Mouse (Mus musculus) gastrocnemius, postnatal 25 days (tissue): ENCODE measurements around the gene Ifrd2. TPM values are rescaled to one million over a fixed set of nuclear protein-coding genes. Genes with fewer than 3 reads are reported as not detected.
"Not testable (repeated sequence)": the region's sequence is repeated elsewhere in the genome, so short reads cannot be mapped to it uniquely, and the experiment has no call there.

Experiments
- DNase-seq: peaks from one replicate; pipeline ENCODE4 v3.0.0; 2022
- total RNA-seq, 2 experiments: library from RNA; stranded (reverse); gene quantifications; 1 replicate in 1 of 2; 2 replicates in 1 of 2; pipeline ENCODE4 v1.2.3; 2021

Gene Ifrd2
- total RNA-seq, 2 experiments from 2014 or later = 44.2 to 45.3 TPM

DNA sequence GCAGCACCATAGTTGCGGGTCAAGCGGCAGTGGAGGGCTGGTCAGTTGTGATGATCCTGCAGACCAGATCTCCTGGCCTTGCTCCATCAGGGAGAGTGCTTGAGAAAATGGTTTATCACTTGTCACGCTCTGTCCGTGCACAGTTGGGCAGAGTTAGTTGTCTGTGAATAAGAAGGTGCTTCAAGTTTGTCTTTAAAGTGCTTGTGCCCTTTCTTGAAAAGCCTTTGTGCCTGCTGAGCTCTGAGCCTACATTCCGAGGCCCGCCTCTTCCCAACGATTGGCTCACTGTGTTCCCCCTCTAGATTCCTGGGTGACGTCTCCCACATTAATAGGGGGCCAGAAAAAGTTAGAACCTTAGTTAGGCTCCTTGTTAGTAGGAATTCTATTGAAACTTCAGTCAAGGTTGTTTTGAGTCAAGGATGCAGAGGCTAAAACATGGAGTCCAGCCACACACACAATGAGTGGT, 35.5 kb upstream of the Ifrd2 start:
- DNase-seq = no peak

GRCm38 (mm10) chr9:107552690-107553393, 34.6 kb upstream of the Ifrd2 start:
- no peak for DNase-seq

GRCm38 (mm10) chr9:107553541-107554318, 33.7 kb upstream of the Ifrd2 start:
- no peak for DNase-seq

GRCm38 (mm10) chr9:107554319-107554825, 33.1 kb upstream of the Ifrd2 start:
- DNase-seq = peak; percentile 96

GRCm38 (mm10) chr9:107555031-107555457, 32.4 kb upstream of the Ifrd2 start:
- DNase-seq = peak; percentile 74

- DNase-seq = no peak
These were observed 31.7 kb upstream of the Ifrd2 start for GRCm38 (mm10) chr9:107555701-107556100.

DNA sequence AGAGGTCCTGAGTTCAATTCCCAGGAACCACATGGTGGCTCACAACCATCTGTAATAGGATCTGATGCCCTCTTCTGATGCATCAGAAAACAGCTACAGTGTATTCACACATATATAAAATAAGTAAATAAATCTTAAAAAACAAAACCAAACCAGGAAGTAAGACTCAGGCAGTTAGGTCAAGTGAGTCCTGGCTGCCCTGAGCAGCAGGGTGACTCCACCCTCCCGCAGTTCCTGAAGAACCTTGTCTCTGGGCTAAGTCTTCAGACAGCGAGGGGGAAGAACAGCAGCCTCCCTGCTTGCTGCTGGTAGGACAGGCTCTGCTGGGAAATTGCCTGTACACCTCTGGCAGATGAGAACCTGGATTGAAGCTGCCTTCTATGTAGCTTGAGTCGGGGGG, 31.1 kb upstream of the Ifrd2 start:
- no peak for DNase-seq

DNA sequence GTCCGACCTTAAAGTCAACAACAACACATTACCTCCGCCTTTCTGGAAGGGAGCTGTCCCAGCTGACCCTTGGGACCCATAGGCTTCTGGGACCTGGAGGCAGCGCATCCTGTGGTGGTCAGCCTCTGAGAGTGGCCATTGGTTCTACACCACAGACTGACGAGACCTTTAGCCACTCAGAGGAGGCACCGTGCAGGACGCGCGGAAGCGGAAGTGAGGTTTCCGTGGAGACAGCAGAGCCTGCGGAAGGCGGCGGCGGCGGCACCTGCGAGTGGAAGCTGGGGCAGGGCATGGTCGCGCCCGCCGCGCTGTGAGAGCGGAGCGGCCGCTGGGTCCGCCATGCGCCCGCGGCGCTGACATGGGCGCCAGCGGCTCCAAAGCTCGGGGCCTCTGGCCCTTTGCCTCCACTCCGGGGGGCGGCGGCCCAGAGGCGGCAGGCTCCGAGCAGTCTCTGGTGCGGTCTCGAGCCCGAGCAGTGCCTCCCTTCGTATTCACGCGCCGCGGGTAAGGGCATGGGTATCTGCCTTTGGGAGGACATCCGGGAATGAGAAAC, 24.3 kb upstream of the Ifrd2 start, which contains the start of gene Tusc2:
Tusc2 (plus strand) TSS at position 227 of the 553 bp plus-strand sequence.
- peak; percentile 95 for DNase-seq

GRCm38 (mm10) chr9:107565556-107565955, 21.9 kb upstream of the Ifrd2 start:
- DNase-seq = not testable (repeated sequence)

- no peak for DNase-seq
These were observed 21.3 kb upstream of the Ifrd2 start for GRCm38 (mm10) chr9:107566041-107566709.

GRCm38 (mm10) chr9:107566855-107567254, 20.6 kb upstream of the Ifrd2 start:
- peak; percentile 62 for DNase-seq

- no peak for DNase-seq
These were observed 19.6 kb upstream of the Ifrd2 start, which contains the start of gene Hyal2 for GRCm38 (mm10) chr9:107567702-107568319. Gene Hyal2 (plus strand): TSS chr9:107567945.

GRCm38 (mm10) chr9:107568331-107569261, 18.8 kb upstream of the Ifrd2 start:
- peak; percentile 84 for DNase-seq

GRCm38 (mm10) chr9:107569270-107569669, 18.2 kb upstream of the Ifrd2 start:
- no peak for DNase-seq

DNA sequence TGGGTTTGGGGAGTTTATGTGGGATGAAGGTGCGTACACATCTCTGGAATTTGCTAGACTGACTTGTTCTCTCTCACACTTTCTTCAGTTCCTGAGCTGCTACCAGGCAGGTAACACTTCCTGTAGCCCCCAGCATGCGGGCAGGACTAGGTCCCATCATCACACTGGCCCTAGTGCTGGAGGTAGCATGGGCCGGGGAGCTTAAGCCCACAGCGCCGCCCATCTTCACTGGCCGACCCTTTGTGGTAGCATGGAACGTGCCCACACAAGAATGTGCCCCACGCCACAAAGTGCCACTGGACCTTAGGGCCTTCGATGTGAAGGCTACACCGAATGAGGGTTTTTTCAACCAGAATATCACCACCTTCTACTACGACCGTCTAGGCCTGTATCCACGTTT, 17.4 kb upstream of the Ifrd2 start:
- no peak for DNase-seq

DNA sequence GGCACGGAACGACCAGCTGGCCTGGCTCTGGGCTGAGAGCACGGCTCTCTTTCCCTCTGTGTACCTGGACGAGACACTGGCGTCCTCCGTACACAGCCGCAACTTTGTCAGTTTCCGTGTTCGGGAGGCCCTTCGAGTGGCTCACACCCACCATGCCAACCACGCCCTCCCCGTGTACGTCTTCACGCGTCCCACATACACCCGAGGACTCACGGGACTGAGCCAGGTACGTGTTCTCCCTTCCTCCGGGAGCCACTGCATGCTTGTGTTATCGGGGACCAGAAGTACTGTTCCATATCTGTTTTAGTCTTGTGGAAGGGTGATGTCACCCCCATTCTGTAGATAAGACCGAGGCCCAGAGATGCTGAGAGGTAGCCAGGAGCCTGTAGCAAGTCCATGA, 16.6 kb upstream of the Ifrd2 start:
- no peak for DNase-seq

- DNase-seq = no peak
These were observed 15.7 kb upstream of the Ifrd2 start for GRCm38 (mm10) chr9:107571534-107572326.

DNA sequence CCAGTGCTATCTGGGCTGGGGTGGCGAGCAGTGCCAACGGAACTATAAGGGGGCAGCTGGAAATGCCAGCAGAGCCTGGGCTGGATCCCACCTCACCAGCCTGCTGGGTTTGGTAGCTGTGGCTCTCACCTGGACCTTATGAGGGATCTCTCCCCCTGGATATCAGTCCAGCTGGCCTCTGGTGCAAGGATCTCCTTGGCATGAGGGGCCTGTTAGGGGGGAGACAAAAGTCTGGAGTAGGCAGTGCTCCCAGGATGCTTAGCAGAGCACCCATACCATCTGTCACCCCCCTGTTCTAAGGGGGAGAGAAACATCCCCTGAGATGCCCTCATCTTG, 15.1 kb upstream of the Ifrd2 start:
- no peak for DNase-seq

GRCm38 (mm10) chr9:107573774-107574173, 13.7 kb upstream of the Ifrd2 start:
- not testable (repeated sequence) for DNase-seq
